Mouse (Mus musculus) limb, embryonic 15.5 days (tissue): ENCODE data around the gene Plcxd2. TPM values are rescaled to one million over a fixed set of nuclear protein-coding genes. Genes with fewer than 3 reads are reported as not detected.
A peak's percentile ranks its signal among the peaks of the same experiment; 100 is the strongest.

Experiments
- ATAC-seq: fragments of 200-750 bp; cut with Nextera tagmentation; 2 replicates; pipeline ENCODE4 v1.8.0; 2017; ENCODE audit warnings: low read depth, moderate TSS enrichment; ENCODE audit not compliant: insufficient number of reproducible peaks, low FRiP score, low TSS enrichment
- H3K27ac ChIP-seq: fragments of 300-500 bp; sonication (generic); 2 replicates; pipeline ENCODE4 v1.5.1; 2015; ENCODE audit warnings: moderate library complexity, mild to moderate bottlenecking, inconsistent platforms
- H3K27me3 ChIP-seq: fragments of 300-500 bp; sonication (generic); 2 replicates; pipeline ENCODE4 v1.6.1; 2015; ENCODE audit warnings: inconsistent platforms
- H3K36me3 ChIP-seq: fragments of 300-500 bp; sonication (generic); 2 replicates; pipeline ENCODE4 v1.6.1; 2015; ENCODE audit warnings: inconsistent platforms
- H3K4me1 ChIP-seq: fragments of 300-500 bp; sonication (generic); 2 replicates; pipeline ENCODE4 v1.6.1; 2015; ENCODE audit warnings: inconsistent platforms
- H3K4me2 ChIP-seq: fragments of 300-500 bp; sonication (generic); 2 replicates; pipeline ENCODE4 v1.6.1; 2015; ENCODE audit warnings: mild to moderate bottlenecking, inconsistent platforms
- H3K4me3 ChIP-seq: fragments of 300-500 bp; sonication (generic); 2 replicates; pipeline ENCODE4 v1.5.1; 2015; ENCODE audit warnings: mild to moderate bottlenecking, inconsistent platforms
- H3K9ac ChIP-seq: fragments of 300-500 bp; sonication (generic); 2 replicates; pipeline ENCODE4 v1.6.1; 2015; ENCODE audit warnings: inconsistent platforms
- H3K9me3 ChIP-seq: fragments of 300-500 bp; sonication (generic); 2 replicates; pipeline ENCODE4 v1.6.1; 2016; ENCODE audit warnings: inconsistent platforms
- WGBS: fragments of 180-500 bp; shearing (Covaris S2); methylation state at CpG from one replicate; pipeline ENCODE4 v1.1.7; 2015; 5-methylcytosine and 5-hydroxymethylcytosine counted together
- polyA plus RNA-seq: library from polyadenylated mRNA; unstranded; fragments of >200 nt; fragmentation: Nextera tagmentation; extraction: Ambion mirVana; gene quantifications from 2 replicates; pipeline ENCODE4 v1.2.1, GENCODE M21; 2015

The Plcxd2 gene
- polyA plus RNA-seq, 1 experiment from 2014 or later, result 2.8 TPM

DNA sequence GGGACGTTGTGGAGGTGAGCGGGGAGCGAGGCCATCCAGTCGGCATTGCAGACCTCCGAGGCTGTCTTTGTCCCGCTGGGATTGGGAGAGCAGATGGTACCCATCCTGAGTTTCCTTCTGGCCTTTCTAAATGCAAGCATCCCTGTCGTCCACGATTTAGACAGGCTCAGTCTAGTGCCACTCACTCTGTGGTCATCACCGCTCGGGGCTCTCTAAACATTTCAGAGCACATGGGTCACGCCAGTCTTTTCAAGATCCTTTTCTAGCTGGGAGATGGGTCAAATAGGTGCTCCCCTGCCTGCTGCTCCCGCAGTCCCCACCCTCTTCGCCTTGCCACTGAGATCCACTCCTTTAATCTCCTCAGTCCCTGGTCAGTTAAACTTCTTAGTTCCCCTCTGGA lies 301 bp downstream of the Plcxd2 start:
- Histone ChIP-seq H3K4me1 (peaks cover 18% of the 10 kb centered on the region), H3K9ac (peak overlapping the region; percentile 48), H3K36me3 (no peaks in the 10 kb centered on the region), H3K27me3 (no peaks in the 10 kb centered on the region), H3K4me3 (peak overlapping the region; percentile 70), H3K27ac (no peak overlapping the region), H3K4me2 (peak overlapping the region; percentile 93), H3K9me3 (no peaks in the 10 kb centered on the region)
- no peak for ATAC-seq
- under 1% methylated on average over 13 of the region's 13 CpGs for WGBS

DNA sequence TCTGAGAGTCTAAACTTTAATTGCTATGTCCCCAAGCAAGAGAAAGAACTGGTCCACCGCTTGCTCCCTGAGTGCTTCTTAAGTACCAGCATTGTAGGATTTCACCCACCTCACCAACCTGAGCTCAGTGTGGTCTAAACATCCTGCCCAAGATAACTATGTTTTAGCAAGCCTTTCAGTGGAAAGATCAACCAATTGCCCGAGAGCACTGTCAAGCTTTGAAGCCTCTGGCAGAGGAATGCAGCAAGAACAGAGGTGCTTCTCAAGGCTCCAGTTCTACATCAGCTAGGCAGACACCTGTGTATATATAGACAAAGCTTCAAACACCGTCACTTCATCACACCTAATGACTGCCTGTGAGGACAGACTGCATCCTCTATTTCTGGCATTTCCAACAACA lies 1.3 kb downstream of the Plcxd2 start:
- Histone ChIP-seq H3K4me3 (peak overlapping the region; percentile 1), H3K36me3 (no peaks in the 10 kb centered on the region), H3K27me3 (no peaks in the 10 kb centered on the region), H3K9me3 (no peaks in the 10 kb centered on the region), H3K4me1 (peaks cover 18% of the 10 kb centered on the region), H3K9ac (no peak overlapping the region), H3K27ac (no peak overlapping the region), H3K4me2 (no peak overlapping the region)
- ATAC-seq, result no peak
- WGBS, result 58% methylated on average over 3 of the region's 3 CpGs

GRCm38 (mm10) chr16:46008036-46008605 lies 1.9 kb downstream of the Plcxd2 start:
- H3K4me2 ChIP-seq, result no peak overlapping the region
- H3K36me3 ChIP-seq, result no peaks in the 10 kb centered on the region
- WGBS, result 61% methylated on average over 5 of the region's 5 CpGs

DNA sequence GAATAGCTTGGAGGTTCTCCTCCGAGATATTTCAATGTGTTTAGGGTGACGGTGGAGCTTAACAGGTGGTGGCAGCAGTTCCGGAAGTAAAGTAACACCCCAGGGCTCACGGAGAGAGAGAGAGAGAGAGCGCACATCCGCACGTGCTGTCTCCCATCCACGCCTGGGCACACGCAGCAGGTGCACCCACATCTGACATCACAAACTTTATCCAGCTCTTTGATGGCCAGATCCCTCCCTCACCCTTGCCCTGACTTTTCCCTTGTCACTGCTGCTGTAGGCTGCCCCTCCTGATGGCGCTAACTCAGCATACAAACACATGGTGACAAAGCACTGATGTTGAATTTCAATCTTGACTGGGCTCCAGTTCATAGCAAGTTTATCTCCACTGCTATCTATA lies 3.8 kb downstream of the Plcxd2 start:
- Histone ChIP-seq H3K36me3 (no peaks in the 10 kb centered on the region), H3K4me3 (no peak overlapping the region), H3K27me3 (no peaks in the 10 kb centered on the region), H3K27ac (no peak overlapping the region), H3K4me1 (peaks cover 18% of the 10 kb centered on the region), H3K4me2 (no peak overlapping the region), H3K9me3 (no peaks in the 10 kb centered on the region), H3K9ac (no peak overlapping the region)
- ATAC-seq, result no peak
- WGBS, result 76% methylated on average over 10 of the region's 10 CpGs

More at GRCm38 (mm10) chr16:46008036-46008605, 1.9 kb downstream of the Plcxd2 start:
- Histone ChIP-seq H3K27me3 (no peaks in the 10 kb centered on the region), H3K9ac (no peak overlapping the region), H3K4me1 (peaks cover 18% of the 10 kb centered on the region), H3K9me3 (no peaks in the 10 kb centered on the region), H3K27ac (no peak overlapping the region), H3K4me3 (peak overlapping the region; percentile 1; the same call in 1 of the 2 replicates)
- no peak for ATAC-seq

DNA sequence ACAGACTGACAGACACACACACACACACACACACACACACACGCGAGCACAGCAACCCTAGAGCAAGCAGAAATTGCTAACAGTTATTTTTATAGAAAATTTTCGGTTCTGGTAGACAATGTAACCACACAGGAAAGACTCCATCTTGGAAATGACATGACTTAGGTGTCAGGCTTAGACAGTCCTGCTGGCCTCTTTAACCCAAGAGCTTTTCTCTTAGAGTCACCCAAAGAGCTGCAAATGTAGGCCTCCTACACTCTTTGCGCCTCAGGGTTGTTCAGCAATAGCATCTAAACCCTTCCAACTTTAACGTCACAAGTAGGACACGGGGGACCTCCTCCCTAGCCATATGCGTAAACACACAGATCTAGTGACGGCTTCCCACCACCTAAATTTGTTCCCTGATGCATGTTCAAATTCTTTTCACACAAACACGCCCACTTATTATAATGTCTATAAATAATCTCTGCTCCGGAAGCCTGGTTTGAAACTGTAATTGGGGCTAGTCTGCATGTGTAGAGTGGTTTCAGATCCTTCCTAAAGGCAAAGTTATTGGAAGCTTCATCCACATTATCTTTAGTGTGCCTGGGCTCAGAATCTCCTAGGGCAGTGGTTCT lies 8.4 kb downstream of the Plcxd2 start:
- Histone ChIP-seq H3K36me3 (no peaks in the 10 kb centered on the region), H3K4me1 (no peaks in the 10 kb centered on the region), H3K27ac (no peak overlapping the region), H3K27me3 (no peaks in the 10 kb centered on the region), H3K9me3 (no peaks in the 10 kb centered on the region), H3K4me3 (no peak overlapping the region), H3K4me2 (no peak overlapping the region), H3K9ac (no peak overlapping the region)
- no peak for ATAC-seq
- 63% methylated on average over 10 of the region's 10 CpGs for WGBS

DNA sequence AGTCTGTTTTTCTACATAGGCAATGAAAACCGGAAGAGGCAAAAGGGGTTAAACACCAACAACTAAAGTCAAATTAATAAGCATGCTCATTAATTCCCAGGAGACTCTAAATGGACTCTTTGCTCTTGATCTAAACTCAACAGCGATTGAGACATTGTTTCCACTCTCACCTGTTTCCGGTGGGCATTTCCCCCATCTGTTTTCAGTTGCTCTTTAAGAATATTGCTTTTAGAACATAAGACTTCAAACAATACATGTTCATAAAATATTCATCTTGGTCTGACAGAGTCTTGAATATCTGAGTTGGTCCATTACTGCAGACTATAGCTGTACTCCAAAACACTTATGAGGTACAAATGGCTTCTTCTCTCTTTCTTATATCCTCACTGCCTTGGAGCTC lies 9.0 kb downstream of the Plcxd2 start:
- Histone ChIP-seq H3K4me2 (no peak overlapping the region), H3K27me3 (no peaks in the 10 kb centered on the region), H3K4me1 (no peaks in the 10 kb centered on the region), H3K27ac (no peak overlapping the region), H3K36me3 (no peaks in the 10 kb centered on the region), H3K9me3 (no peaks in the 10 kb centered on the region), H3K4me3 (no peak overlapping the region), H3K9ac (no peak overlapping the region)
- WGBS, result 55% methylated on average over 3 of the region's 3 CpGs
- no peak for ATAC-seq

- Histone ChIP-seq H3K4me3 (no peak overlapping the region), H3K4me2 (no peak overlapping the region), H3K9me3 (no peaks in the 10 kb centered on the region), H3K9ac (no peak overlapping the region), H3K4me1 (no peaks in the 10 kb centered on the region), H3K36me3 (no peaks in the 10 kb centered on the region), H3K27ac (no peak overlapping the region), H3K27me3 (no peaks in the 10 kb centered on the region)
- 64% methylated on average over 10 of the region's 10 CpGs for WGBS
- ATAC-seq, result no peak
These were observed 10.4 kb downstream of the Plcxd2 start for GRCm38 (mm10) chr16:45999374-46000191.

- Histone ChIP-seq H3K4me2 (no peak overlapping the region), H3K36me3 (no peaks in the 10 kb centered on the region), H3K9ac (no peak overlapping the region), H3K4me1 (no peaks in the 10 kb centered on the region), H3K27me3 (no peaks in the 10 kb centered on the region), H3K4me3 (no peak overlapping the region), H3K27ac (no peak overlapping the region), H3K9me3 (no peaks in the 10 kb centered on the region)
- no peak for ATAC-seq
- 66% methylated on average over 7 of the region's 7 CpGs for WGBS
These were observed 11.8 kb downstream of the Plcxd2 start for GRCm38 (mm10) chr16:45998231-45998630.

DNA sequence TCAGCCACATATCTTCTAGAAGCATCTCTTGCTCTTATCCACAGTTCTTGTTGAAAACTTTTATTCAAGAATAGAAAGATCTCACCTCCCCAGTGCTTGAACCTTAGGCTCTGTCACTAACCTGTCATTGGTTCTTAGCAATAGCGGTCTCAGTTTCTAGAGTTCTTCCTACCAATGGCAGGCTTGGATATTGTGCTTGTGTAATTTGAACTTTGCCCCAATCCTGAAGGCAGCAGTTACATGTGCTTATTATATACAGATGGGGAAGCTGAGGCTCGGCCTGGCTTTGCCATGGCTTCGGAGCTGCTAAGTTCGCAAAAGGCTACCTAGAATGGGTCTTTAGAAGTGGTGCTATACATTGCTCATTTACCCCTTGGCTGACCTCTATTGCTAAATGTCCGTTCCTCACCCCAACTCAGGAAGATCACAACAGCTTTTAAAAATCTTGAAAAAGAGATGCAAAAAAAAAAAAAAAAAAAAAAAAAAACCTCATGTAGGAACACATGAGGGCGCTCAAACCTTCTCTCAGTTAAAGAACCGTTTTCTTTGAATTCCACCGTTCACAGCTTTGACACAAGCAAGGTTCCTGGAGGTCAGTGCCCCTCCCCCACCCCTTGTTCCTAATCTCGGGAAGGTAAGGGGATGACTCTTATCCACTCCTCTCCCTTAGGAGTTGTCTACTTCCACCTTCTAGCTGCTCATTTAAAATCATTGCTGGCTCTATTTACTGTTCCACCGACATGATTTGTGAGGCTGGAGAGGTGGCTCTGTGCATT lies 18.9 kb downstream of the Plcxd2 start:
- Histone ChIP-seq H3K36me3 (no peaks in the 10 kb centered on the region), H3K9ac (no peak overlapping the region), H3K4me3 (no peak overlapping the region), H3K4me2 (no peak overlapping the region), H3K27ac (no peak overlapping the region), H3K4me1 (no peaks in the 10 kb centered on the region), H3K9me3 (no peaks in the 10 kb centered on the region), H3K27me3 (no peaks in the 10 kb centered on the region)
- ATAC-seq, result no peak
- 43% methylated on average over 10 of the region's 10 CpGs for WGBS

DNA sequence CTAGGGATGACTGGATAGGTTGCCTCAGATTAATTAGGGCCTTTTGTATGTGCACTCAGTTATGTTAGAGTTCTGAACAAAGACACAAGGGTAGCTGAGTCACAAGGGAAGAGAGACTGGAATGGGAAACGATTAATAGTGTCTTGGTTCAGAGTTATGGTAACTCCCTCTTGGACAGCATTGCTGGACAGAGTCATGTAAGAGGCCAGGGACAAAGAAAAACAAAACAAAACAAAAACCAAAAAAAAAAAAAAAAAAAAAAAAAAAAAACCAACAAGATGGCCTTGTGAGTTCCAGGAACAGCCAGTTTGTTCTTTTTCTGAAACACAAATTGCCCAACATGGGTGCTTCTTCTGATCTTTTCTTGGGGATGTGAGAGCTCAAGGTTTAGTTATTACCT lies 23.8 kb downstream of the Plcxd2 start:
- Histone ChIP-seq H3K9me3 (no peaks in the 10 kb centered on the region), H3K36me3 (no peaks in the 10 kb centered on the region), H3K4me3 (no peak overlapping the region), H3K27me3 (no peaks in the 10 kb centered on the region), H3K4me1 (peaks cover 4% of the 10 kb centered on the region; the same call in 1 of the 2 replicates), H3K9ac (no peak overlapping the region), H3K4me2 (no peak overlapping the region), H3K27ac (no peak overlapping the region)
- no peak for ATAC-seq
- 77% methylated on average over 1 of the region's 1 CpGs for WGBS

GRCm38 (mm10) chr16:45984610-45985606 lies 25.1 kb downstream of the Plcxd2 start:
- H3K36me3 ChIP-seq, result no peaks in the 10 kb centered on the region
- no peak overlapping the region for H3K9ac ChIP-seq
- peak overlapping the region; percentile 17; the same call in 1 of the 2 replicates for H3K27ac ChIP-seq
- ATAC-seq, result 0 out of 2 replicates have a peak, but pooled peaks have one; percentile 35
- peaks cover 4% of the 10 kb centered on the region; the same call in 1 of the 2 replicates for H3K4me1 ChIP-seq
- no peak overlapping the region for H3K4me2 ChIP-seq
- no peak overlapping the region for H3K4me3 ChIP-seq
- 76% methylated on average over 4 of the region's 4 CpGs for WGBS
- no peaks in the 10 kb centered on the region for H3K9me3 ChIP-seq
- no peaks in the 10 kb centered on the region for H3K27me3 ChIP-seq
